In the genomic region with DNA sequence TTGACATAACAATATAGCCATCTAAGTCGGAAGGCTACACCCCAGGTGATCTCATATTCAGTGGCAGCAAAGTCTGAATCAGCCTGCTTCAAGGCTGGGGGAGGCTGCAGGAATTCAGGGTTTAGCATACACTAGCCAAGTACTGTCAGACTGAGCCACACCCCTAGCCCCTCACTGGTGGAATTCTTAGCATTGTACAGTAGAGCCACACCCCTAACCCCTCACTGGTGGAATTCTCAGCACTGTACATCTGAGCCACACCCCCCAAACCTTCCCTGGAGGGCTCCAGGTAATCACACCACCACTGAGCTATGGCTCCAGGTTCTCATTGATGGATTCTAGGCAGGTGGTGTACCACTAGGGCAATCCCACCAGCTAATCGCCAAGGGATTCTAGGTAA, we compare ENCODE assay signal across 31 mouse cellular contexts. TPM values are rescaled to one million over a fixed set of nuclear protein-coding genes. Genes with fewer than 3 reads are reported as not detected.
DNase-seq lines count a peak whose midpoint lies in the region; ATAC-seq and TF ChIP-seq lines count a peak whose summit lies in the region.
"Had no signal": no experiment of that assay in that cellular context is flagged by ENCODE, and none has a peak within 500 bp of the region (broad histone marks: within the 10 kb centered on the region; RNA-seq: fewer than 3 reads in every experiment).

No protein-coding gene starts in this region.

- no peak for TF ChIP-seq CTCF in forebrain, postnatal 0 days (IDR thresholded peaks at IDR 0.05; ENCODE audit: low read depth)

- H3K9ac ChIP-seq in forebrain, embryonic 15.5 days (replicated peaks): no peak overlapping the region
- H3K9ac ChIP-seq in lung, embryonic 16.5 days (ENCODE audit: low read length): no peak overlapping the region
- H3K9ac ChIP-seq in forebrain, postnatal 0 days: no peak overlapping the region
- H3K9ac ChIP-seq: hindbrain, embryonic 13.5 days; limb, embryonic 12.5 days; liver, postnatal 0 days; midbrain, embryonic 13.5 days; neural tube, embryonic 12.5 days had no signal

- H3K36me3 ChIP-seq in forebrain, embryonic 10.5 days (replicated peaks): no peaks in the 10 kb centered on the region
- H3K36me3 ChIP-seq in forebrain, embryonic 15.5 days: no peaks in the 10 kb centered on the region
- H3K36me3 ChIP-seq in lung, embryonic 16.5 days (ENCODE audit: control insufficient read depth, insufficient read depth, low read length): no peaks in the 10 kb centered on the region
- no peaks in the 10 kb centered on the region for H3K36me3 ChIP-seq in forebrain, postnatal 0 days (ENCODE audit: insufficient read depth)
- H3K36me3 ChIP-seq: hindbrain, embryonic 13.5 days; limb, embryonic 12.5 days; midbrain, embryonic 13.5 days; neural tube, embryonic 12.5 days had no signal

- H3K4me3 ChIP-seq in forebrain, embryonic 10.5 days: no peak overlapping the region
- H3K4me3 ChIP-seq in forebrain, embryonic 15.5 days: no peak overlapping the region
- H3K4me3 ChIP-seq in lung, embryonic 16.5 days (ENCODE audit: low read length): no peak overlapping the region
- no peak overlapping the region for H3K4me3 ChIP-seq in forebrain, postnatal 0 days (ENCODE audit: low read depth, low read length)
- H3K4me3 ChIP-seq: hindbrain, embryonic 13.5 days; limb, embryonic 12.5 days; midbrain, embryonic 13.5 days; neural tube, embryonic 12.5 days had no signal

- no peak for ATAC-seq in forebrain, embryonic 15.5 days (replicated peaks)
- peak; percentile 71 for ATAC-seq in lung, embryonic 16.5 days (ENCODE audit: low read depth)
- no peak for ATAC-seq in forebrain, postnatal 0 days
- ATAC-seq: CD4-positive, CD25-positive, alpha-beta regulatory T cell, adult 4 months; liver, postnatal 0 days; midbrain, embryonic 13.5 days had no signal

- H3K27ac ChIP-seq in forebrain, embryonic 10.5 days: no peak overlapping the region
- H3K27ac ChIP-seq in forebrain, embryonic 15.5 days (replicated peaks): no peak overlapping the region
- H3K27ac ChIP-seq in lung, embryonic 16.5 days (ENCODE audit: low read length): no peak overlapping the region
- H3K27ac ChIP-seq in forebrain, postnatal 0 days (ENCODE audit: low read depth, low read length): no peak overlapping the region
- H3K27ac ChIP-seq: hindbrain, embryonic 13.5 days; limb, embryonic 12.5 days; midbrain, embryonic 13.5 days; neural tube, embryonic 12.5 days had no signal

- WGBS in forebrain, embryonic 10.5 days: 74% methylated on average over 2 of the region's 2 CpGs
- 84% methylated on average over 2 of the region's 2 CpGs for WGBS in forebrain, embryonic 15.5 days
- 71% methylated on average over 2 of the region's 2 CpGs for WGBS in lung, embryonic 16.5 days
- WGBS in forebrain, postnatal 0 days: 83% methylated on average over 2 of the region's 2 CpGs

- H3K4me1 ChIP-seq in forebrain, embryonic 10.5 days: no peaks in the 10 kb centered on the region; the same call in 1 of the 2 replicates
- peaks cover 9% of the 10 kb centered on the region for H3K4me1 ChIP-seq in forebrain, embryonic 15.5 days
- no peaks in the 10 kb centered on the region for H3K4me1 ChIP-seq in lung, embryonic 16.5 days (replicated peaks; ENCODE audit: control insufficient read depth, insufficient read depth, low read length)
- H3K4me1 ChIP-seq in forebrain, postnatal 0 days (ENCODE audit: insufficient read depth): no peaks in the 10 kb centered on the region
- H3K4me1 ChIP-seq: hindbrain, embryonic 13.5 days; limb, embryonic 12.5 days; midbrain, embryonic 13.5 days; neural tube, embryonic 12.5 days had no signal

- no peak overlapping the region for H3K4me2 ChIP-seq in forebrain, embryonic 15.5 days (replicated peaks)
- H3K4me2 ChIP-seq in lung, embryonic 16.5 days (ENCODE audit: low read depth, low read length): no peak overlapping the region
- no peak overlapping the region for H3K4me2 ChIP-seq in forebrain, postnatal 0 days (ENCODE audit: low read depth)
- H3K4me2 ChIP-seq: hindbrain, embryonic 13.5 days; limb, embryonic 12.5 days; liver, embryonic 11.5 days; midbrain, embryonic 13.5 days; neural tube, embryonic 12.5 days had no signal

- no peaks in the 10 kb centered on the region for H3K9me3 ChIP-seq in forebrain, embryonic 10.5 days
- H3K9me3 ChIP-seq in forebrain, embryonic 15.5 days: no peaks in the 10 kb centered on the region
- H3K9me3 ChIP-seq in lung, embryonic 16.5 days (ENCODE audit: control insufficient read depth, low read length): no peaks in the 10 kb centered on the region
- H3K9me3 ChIP-seq in forebrain, postnatal 0 days (ENCODE audit: low read length): no peaks in the 10 kb centered on the region
- H3K9me3 ChIP-seq: hindbrain, embryonic 13.5 days; limb, embryonic 12.5 days; midbrain, embryonic 13.5 days; neural tube, embryonic 12.5 days had no signal

- H3K27me3 ChIP-seq in forebrain, embryonic 10.5 days (ENCODE audit: poor library complexity, severe bottlenecking): no peaks in the 10 kb centered on the region
- H3K27me3 ChIP-seq in forebrain, embryonic 15.5 days: no peaks in the 10 kb centered on the region
- H3K27me3 ChIP-seq in lung, embryonic 16.5 days (ENCODE audit: control insufficient read depth, insufficient read depth, low read depth, low read length): no peaks in the 10 kb centered on the region
- no peaks in the 10 kb centered on the region for H3K27me3 ChIP-seq in forebrain, postnatal 0 days (ENCODE audit: insufficient read depth, low read length)
- H3K27me3 ChIP-seq: hindbrain, embryonic 13.5 days; limb, embryonic 12.5 days; midbrain, embryonic 13.5 days; neural tube, embryonic 12.5 days had no signal

- peak; percentile 7 for DNase-seq in forebrain, embryonic 10.5 days (ENCODE audit: extremely low spot score, low spot score)
- DNase-seq in lung, adult 18-20 months: no peak
- DNase-seq in WW6 (ENCODE audit: low read depth, low spot score): peak; percentile 87
- no peak for DNase-seq in layer of hippocampus, adult 11-12 months (ENCODE audit: low spot score)
- DNase-seq in forebrain, postnatal 0 days: no peak
- DNase-seq: adrenal gland, postnatal 25 days; cerebellum, adult 8-10 months; gastrocnemius, postnatal 36 days; kidney, adult 8-10 months; kidney, postnatal 25 days; liver, postnatal 0 days; right cerebral cortex, postnatal 25 days; thymus, adult 2 months; thymus, postnatal 4 days had no signal

RNA-seq across cellular contexts. Expression of gene 1700018F24Rik, which starts 16.7 kb away (rescaled TPM):
- polyA plus RNA-seq in forebrain, embryonic 10.5 days (2016; fragmentation: Nextera tagmentation; extraction: Ambion mirVana): not detected in 2 replicates
- polyA plus RNA-seq in forebrain, embryonic 15.5 days (2015; fragmentation: Nextera tagmentation; extraction: Ambion mirVana): not detected in 2 replicates
- polyA plus RNA-seq in lung, embryonic 16.5 days (2015; fragmentation: Nextera tagmentation; extraction: Ambion mirVana): 0.23 TPM in 1 of 2 replicates, not detected in the other
- not detected in 2 replicates for total RNA-seq in forebrain, postnatal 0 days (2014; rRNA removed)
- not detected in 2 replicates for polyA plus RNA-seq in forebrain, postnatal 0 days (2015; fragmentation: Nextera tagmentation; extraction: Ambion mirVana)
- total RNA-seq: adrenal gland, postnatal 25 days; gastrocnemius, adult 18-20 months; gastrocnemius, postnatal 36 days; heart, adult 8-10 months; heart, postnatal 25 days; left cerebral cortex, postnatal 14 days; megakaryocyte, adult 5-6 weeks; MEL had no signal
- polyA plus RNA-seq: brain, embryonic 14.5 days; CD4-positive, CD25-positive, alpha-beta regulatory T cell, adult 4 months; heart, embryonic 14.5 days; hindbrain, embryonic 13.5 days; limb, embryonic 12.5 days; liver, embryonic 11.5 days; liver, postnatal 0 days; midbrain, embryonic 13.5 days; neural tube, embryonic 12.5 days; spleen, adult 2 months; thymus, adult 2 months had no signal

RNA-seq across cellular contexts. Expression of gene Arpc1a, which starts 24.1 kb away (rescaled TPM):
- 120 and 121 TPM in 2 replicates for polyA plus RNA-seq in forebrain, embryonic 10.5 days (2016; fragmentation: Nextera tagmentation; extraction: Ambion mirVana)
- polyA plus RNA-seq in forebrain, embryonic 15.5 days (2015; fragmentation: Nextera tagmentation; extraction: Ambion mirVana): 246 and 258 TPM in 2 replicates
- 146 and 150 TPM in 2 replicates for polyA plus RNA-seq in lung, embryonic 16.5 days (2015; fragmentation: Nextera tagmentation; extraction: Ambion mirVana)
- total RNA-seq in forebrain, postnatal 0 days (2014; rRNA removed): 146 and 156 TPM in 2 replicates
- 246 and 273 TPM in 2 replicates for polyA plus RNA-seq in forebrain, postnatal 0 days (2015; fragmentation: Nextera tagmentation; extraction: Ambion mirVana)

RNA-seq across cellular contexts. Expression of gene Kpna7, which starts 24.3 kb away (rescaled TPM):
- not detected in 2 replicates for polyA plus RNA-seq in forebrain, embryonic 10.5 days (2016; fragmentation: Nextera tagmentation; extraction: Ambion mirVana)
- not detected in 2 replicates for polyA plus RNA-seq in forebrain, embryonic 15.5 days (2015; fragmentation: Nextera tagmentation; extraction: Ambion mirVana)
- polyA plus RNA-seq in lung, embryonic 16.5 days (2015; fragmentation: Nextera tagmentation; extraction: Ambion mirVana): not detected in 2 replicates
- 0.46 TPM in 1 of 2 replicates, not detected in the other for total RNA-seq in forebrain, postnatal 0 days (2014; rRNA removed)
- not detected in 2 replicates for polyA plus RNA-seq in forebrain, postnatal 0 days (2015; fragmentation: Nextera tagmentation; extraction: Ambion mirVana)
- total RNA-seq: adrenal gland, postnatal 25 days; gastrocnemius, adult 18-20 months; gastrocnemius, postnatal 36 days; heart, adult 8-10 months; heart, postnatal 25 days; left cerebral cortex, postnatal 14 days; megakaryocyte, adult 5-6 weeks had no signal
- polyA plus RNA-seq: brain, embryonic 14.5 days; CD4-positive, CD25-positive, alpha-beta regulatory T cell, adult 4 months; heart, embryonic 14.5 days; hindbrain, embryonic 13.5 days; liver, postnatal 0 days; midbrain, embryonic 13.5 days; neural tube, embryonic 12.5 days; spleen, adult 2 months had no signal

RNA-seq across cellular contexts. Expression of gene Gm4871, which starts 27.0 kb away (rescaled TPM):
- polyA plus RNA-seq in forebrain, embryonic 10.5 days (2016; fragmentation: Nextera tagmentation; extraction: Ambion mirVana): not detected in 2 replicates
- polyA plus RNA-seq in forebrain, embryonic 15.5 days (2015; fragmentation: Nextera tagmentation; extraction: Ambion mirVana): not detected in 2 replicates
- 0.25 TPM in 1 of 2 replicates, not detected in the other for polyA plus RNA-seq in lung, embryonic 16.5 days (2015; fragmentation: Nextera tagmentation; extraction: Ambion mirVana)
- not detected in 2 replicates for total RNA-seq in forebrain, postnatal 0 days (2014; rRNA removed)
- not detected in 2 replicates for polyA plus RNA-seq in forebrain, postnatal 0 days (2015; fragmentation: Nextera tagmentation; extraction: Ambion mirVana)
- total RNA-seq: adrenal gland, postnatal 25 days; gastrocnemius, adult 18-20 months; gastrocnemius, postnatal 36 days; heart, adult 8-10 months; heart, postnatal 25 days; left cerebral cortex, postnatal 14 days; megakaryocyte, adult 5-6 weeks; MEL had no signal
- polyA plus RNA-seq: brain, embryonic 14.5 days; CD4-positive, CD25-positive, alpha-beta regulatory T cell, adult 4 months; heart, embryonic 14.5 days; hindbrain, embryonic 13.5 days; limb, embryonic 12.5 days; liver, embryonic 11.5 days; liver, postnatal 0 days; midbrain, embryonic 13.5 days; neural tube, embryonic 12.5 days; spleen, adult 2 months; thymus, adult 2 months had no signal

RNA-seq across cellular contexts. Expression of gene Arpc1b, which starts 54.5 kb away (rescaled TPM):
- polyA plus RNA-seq in forebrain, embryonic 10.5 days (2016; fragmentation: Nextera tagmentation; extraction: Ambion mirVana): 82.9 and 83.4 TPM in 2 replicates
- 57.0 and 60.4 TPM in 2 replicates for polyA plus RNA-seq in forebrain, embryonic 15.5 days (2015; fragmentation: Nextera tagmentation; extraction: Ambion mirVana)
- polyA plus RNA-seq in lung, embryonic 16.5 days (2015; fragmentation: Nextera tagmentation; extraction: Ambion mirVana): 379 and 391 TPM in 2 replicates
- 28.6 and 34.2 TPM in 2 replicates for total RNA-seq in forebrain, postnatal 0 days (2014; rRNA removed)
- 59.9 and 67.1 TPM in 2 replicates for polyA plus RNA-seq in forebrain, postnatal 0 days (2015; fragmentation: Nextera tagmentation; extraction: Ambion mirVana)

Comparison
In these comparisons a context has a peak if more than half of its experiments do, and no peak if none do; other contexts are left out.
1. DNase-seq: peak in forebrain, embryonic 10.5 days (single experiment) and WW6 (single experiment); none in lung, adult 18-20 months (0 of 2), layer of hippocampus, adult 11-12 months (single experiment) and forebrain, postnatal 0 days (single experiment).